Mouse (Mus musculus) cerebellum, adult 2 months (tissue): ENCODE results near the gene Pced1b.

Experiments
- CTCF ChIP-seq: fragments of 200-500 bp; IDR thresholded peaks from 2 replicates; pipeline ENCODE4 v1.5.1; 2011; ENCODE audit warnings: low read depth, mild to moderate bottlenecking, control low read depth, low read length, moderate library complexity, borderline replicate concordance; ENCODE audit not compliant: insufficient read depth
- POLR2A ChIP-seq: fragments of 200-500 bp; IDR thresholded peaks from 2 replicates; pipeline ENCODE4 v1.6.1; 2011; ENCODE audit warnings: low read length, control low read depth, borderline replicate concordance; ENCODE audit not compliant: insufficient read depth

DNA sequence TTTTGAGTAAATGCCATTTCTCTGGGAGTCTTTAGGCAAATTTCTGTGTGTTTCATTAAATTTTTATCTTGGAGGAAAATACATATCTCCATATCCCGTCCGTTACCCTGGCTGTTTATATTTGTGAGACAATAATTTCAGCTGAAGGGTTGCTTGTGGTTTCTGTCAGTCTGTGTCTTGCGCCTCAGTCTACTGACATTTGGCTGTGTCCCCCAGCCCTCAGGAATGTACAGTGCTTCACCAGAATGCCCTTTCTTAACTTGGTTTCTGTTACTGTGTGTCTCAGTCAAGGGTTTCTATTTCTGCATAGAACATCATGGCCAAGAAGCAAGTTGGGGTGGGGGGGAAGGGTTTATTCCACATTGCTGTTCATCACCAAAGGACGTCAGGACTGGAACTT is 42.3 kb downstream of the Pced1b start:
- TF ChIP-seq CTCF (no peak), POLR2A (no peak)
